Comparison of ENCODE assay signal across 8 mouse cellular contexts in the genomic region with DNA sequence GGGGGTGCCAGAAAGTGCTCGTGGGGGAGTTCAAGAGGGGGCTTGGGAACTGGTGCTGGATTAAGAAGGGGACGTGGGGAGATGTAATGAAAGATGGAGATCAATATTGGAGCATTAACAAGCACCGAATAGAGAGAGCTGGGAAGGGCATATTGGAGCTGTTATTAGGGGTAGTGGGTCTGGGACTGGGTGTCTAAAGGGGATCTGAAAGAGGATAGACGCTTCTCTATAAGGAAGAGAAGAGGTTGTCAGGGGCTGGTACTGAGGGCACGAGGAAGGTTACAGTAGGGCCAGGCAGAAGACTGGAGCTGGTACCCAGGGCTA. TPM values are rescaled to one million over a fixed set of nuclear protein-coding genes. Genes with fewer than 3 reads are reported as not detected.
DNase-seq lines count a peak whose midpoint lies in the region; ATAC-seq and TF ChIP-seq lines count a peak whose summit lies in the region.

No protein-coding gene starts in this region.

- H3K4me1 ChIP-seq in heart, embryonic 14.5 days (ENCODE audit: control insufficient read depth in 2 of 2, insufficient read depth in 2 of 2, low read length in 2 of 2) = no peaks in the 10 kb centered on the region
- peaks cover 33% of the 10 kb centered on the region for H3K4me1 ChIP-seq in hindbrain, embryonic 12.5 days
- peaks cover 27% of the 10 kb centered on the region for H3K4me1 ChIP-seq in midbrain, embryonic 12.5 days

- H3K4me3 ChIP-seq in heart, embryonic 14.5 days (ENCODE audit: control insufficient read depth in 1 of 2, insufficient read depth in 1 of 2, low read depth in 1 of 2, low read length in 2 of 2) = peak overlapping the region in 1 of 2 experiments; percentile 42; a peak in 1 of 4 replicates
- H3K4me3 ChIP-seq in hindbrain, embryonic 12.5 days = peak overlapping the region; percentile 76
- peak overlapping the region; percentile 84 for H3K4me3 ChIP-seq in midbrain, embryonic 12.5 days

- ATAC-seq in heart, embryonic 14.5 days (ENCODE audit: insufficient number of reproducible peaks, insufficient read depth, low FRiP score, low read depth) = no peak
- no peak for ATAC-seq in hindbrain, embryonic 12.5 days (ENCODE audit: low FRiP score)
- no peak; the same call in 1 of the 2 replicates for ATAC-seq in midbrain, embryonic 12.5 days (ENCODE audit: low FRiP score, low read depth)
- no peak for ATAC-seq in frontal cortex, adult (ENCODE audit: low TSS enrichment)

- no peak for TF ChIP-seq POLR2A in brain, embryonic 14.5 days (IDR thresholded peaks at IDR 0.05; ENCODE audit: borderline replicate concordance, extremely low read depth, insufficient read depth, insufficient read length, poor library complexity, severe bottlenecking)

- H3K27ac ChIP-seq in heart, embryonic 14.5 days (replicated peaks in 1 of 2; ENCODE audit: control insufficient read depth in 1 of 2, insufficient read depth in 1 of 2, low read depth in 2 of 2, low read length in 2 of 2) = no peak overlapping the region
- peak overlapping the region; percentile 52; the same call in 1 of the 2 replicates for H3K27ac ChIP-seq in hindbrain, embryonic 12.5 days
- peak overlapping the region; percentile 68; the same call in 1 of the 2 replicates for H3K27ac ChIP-seq in midbrain, embryonic 12.5 days (replicated peaks)

- DNase-seq in heart, adult 8-10 months (ENCODE audit: low spot score) = no peak
- peak; percentile 20 for DNase-seq in brain, embryonic 14.5 days (ENCODE audit: low read depth)
- no peak for DNase-seq in MN1 (ENCODE audit: low spot score)
- DNase-seq in frontal cortex, postnatal 10 days (ENCODE audit: low spot score in 2 of 2) = no peak

- H3K4me2 ChIP-seq in heart, embryonic 14.5 days (ENCODE audit: low read length) = peak overlapping the region; percentile 75
- H3K4me2 ChIP-seq in hindbrain, embryonic 12.5 days (replicated peaks) = peak overlapping the region; percentile 96
- H3K4me2 ChIP-seq in midbrain, embryonic 12.5 days (replicated peaks) = peak overlapping the region; percentile 88

- H3K27me3 ChIP-seq in heart, embryonic 14.5 days (ENCODE audit: control insufficient read depth, insufficient read depth, low read length) = peaks cover 50% of the 10 kb centered on the region
- peaks cover 18% of the 10 kb centered on the region for H3K27me3 ChIP-seq in hindbrain, embryonic 12.5 days
- peaks cover 19% of the 10 kb centered on the region for H3K27me3 ChIP-seq in midbrain, embryonic 12.5 days

- TF ChIP-seq CTCF in brain, embryonic 14.5 days (IDR thresholded peaks at IDR 0.05; ENCODE audit: borderline replicate concordance, extremely low read depth, insufficient read depth, insufficient read length) = no peak

- no peaks in the 10 kb centered on the region for H3K9me3 ChIP-seq in heart, embryonic 14.5 days (ENCODE audit: control insufficient read depth, low read length)
- H3K9me3 ChIP-seq in hindbrain, embryonic 12.5 days (replicated peaks) = no peaks in the 10 kb centered on the region
- no peaks in the 10 kb centered on the region for H3K9me3 ChIP-seq in midbrain, embryonic 12.5 days

- H3K36me3 ChIP-seq in heart, embryonic 14.5 days (ENCODE audit: control insufficient read depth, insufficient read depth, low read length) = no peaks in the 10 kb centered on the region
- H3K36me3 ChIP-seq in hindbrain, embryonic 12.5 days = no peaks in the 10 kb centered on the region
- 0 out of 2 replicates have a peak, but pooled peaks cover 6% of the 10 kb centered on the region for H3K36me3 ChIP-seq in midbrain, embryonic 12.5 days

- 6% methylated on average over 5 of the region's 5 CpGs for WGBS in heart, embryonic 14.5 days
- 3% methylated on average over 5 of the region's 5 CpGs for WGBS in hindbrain, embryonic 12.5 days
- WGBS in midbrain, embryonic 12.5 days = 2% methylated on average over 5 of the region's 5 CpGs

- H3K9ac ChIP-seq in heart, embryonic 14.5 days (ENCODE audit: low read length) = no peak overlapping the region
- H3K9ac ChIP-seq in hindbrain, embryonic 12.5 days = peak overlapping the region; percentile 89
- peak overlapping the region; percentile 85 for H3K9ac ChIP-seq in midbrain, embryonic 12.5 days (replicated peaks)

RNA-seq across cellular contexts. Expression of a gene that starts 0.7 kb away (rescaled TPM):
- polyA plus RNA-seq in heart, embryonic 14.5 days (2014; fragmentation: Nextera tagmentation; extraction: Ambion mirVana) = 0.22 and 0.61 TPM in 2 replicates
- under 1 TPM; 0.29 to 0.59 (median 0.32) TPM for total RNA-seq in heart, adult 8-10 months (2022)
- 55.7 and 93.3 TPM in 2 replicates for polyA plus RNA-seq in brain, embryonic 14.5 days (2012; rRNA removed)
- polyA plus RNA-seq in hindbrain, embryonic 12.5 days (2016; fragmentation: Nextera tagmentation; extraction: Ambion mirVana) = 41.1 and 43.0 TPM in 2 replicates
- 38.7 and 46.3 TPM in 2 replicates for polyA plus RNA-seq in midbrain, embryonic 12.5 days (2016; fragmentation: Nextera tagmentation; extraction: Ambion mirVana)

RNA-seq across cellular contexts. Expression of a gene that starts 43.2 kb away (rescaled TPM):
- 25.3 and 26.7 TPM in 2 replicates for polyA plus RNA-seq in heart, embryonic 14.5 days (2014; fragmentation: Nextera tagmentation; extraction: Ambion mirVana)
- 10 to 100 TPM; 15.1 to 18.3 (median 16.5) TPM for total RNA-seq in heart, adult 8-10 months (2022)
- 38.6 and 51.5 TPM in 2 replicates for polyA plus RNA-seq in brain, embryonic 14.5 days (2012; rRNA removed)
- polyA plus RNA-seq in hindbrain, embryonic 12.5 days (2016; fragmentation: Nextera tagmentation; extraction: Ambion mirVana) = 43.3 and 43.8 TPM in 2 replicates
- polyA plus RNA-seq in midbrain, embryonic 12.5 days (2016; fragmentation: Nextera tagmentation; extraction: Ambion mirVana) = 48.1 and 48.7 TPM in 2 replicates

Comparison
In these comparisons a context has a peak if more than half of its experiments do, and no peak if none do; other contexts are left out.
1. H3K27ac ChIP-seq: peak in hindbrain, embryonic 12.5 days (single experiment) and midbrain, embryonic 12.5 days (single experiment); none in heart, embryonic 14.5 days (0 of 2).
2. RNA of a gene that starts 0.7 kb away (polyA plus RNA-seq): 55.7 to 93.3 TPM in brain, embryonic 14.5 days, 41.1 to 43.0 TPM in hindbrain, embryonic 12.5 days and 38.7 to 46.3 TPM in midbrain, embryonic 12.5 days; 0.22 to 0.61 TPM in heart, embryonic 14.5 days; every median in the first group is over 10 times any median in the second.
3. Peak in every context shown above with its lines, with median percentiles within 50 percentile points of each other: H3K4me2 ChIP-seq.